Mouse (Mus musculus) hindbrain, postnatal 0 days (tissue): ENCODE data around the gene Actl6b. TPM values are rescaled to one million over a fixed set of nuclear protein-coding genes. Genes with fewer than 3 reads are reported as not detected.

ENCODE experiments used
- ATAC-seq: fragments of 200-750 bp; cut with Nextera tagmentation; 2 replicates; pipeline ENCODE4 v1.8.0; 2017; ENCODE audit warnings: mild to moderate bottlenecking, moderate TSS enrichment, moderate library complexity
- DNase-seq: peaks from one replicate; pipeline ENCODE4 v3.0.0-alpha.2; 2015; ENCODE audit warnings: low spot score
- H3K27ac ChIP-seq: fragments of 300-500 bp; sonication (generic); 2 replicates; pipeline ENCODE4 v1.5.1; 2014; ENCODE audit warnings: mild to moderate bottlenecking
- H3K27me3 ChIP-seq: fragments of 300-500 bp; sonication (generic); 2 replicates; pipeline ENCODE4 v1.6.1; 2014; ENCODE audit warnings: low read length, mixed read lengths; ENCODE audit not compliant: insufficient read depth
- H3K36me3 ChIP-seq: fragments of 300-500 bp; sonication (generic); 2 replicates; pipeline ENCODE4 v1.6.1; 2014; ENCODE audit warnings: low read length, mixed read lengths; ENCODE audit not compliant: insufficient read depth
- H3K4me1 ChIP-seq: fragments of 300-500 bp; sonication (generic); 2 replicates; pipeline ENCODE4 v1.6.1; 2014; ENCODE audit warnings: antibody characterized with exemption, low read length, mixed read lengths; ENCODE audit not compliant: insufficient read depth
- H3K4me2 ChIP-seq: fragments of 300-500 bp; sonication (generic); 2 replicates; pipeline ENCODE4 v1.6.1; 2014; ENCODE audit warnings: low read depth, mild to moderate bottlenecking, low read length, moderate library complexity, mixed read lengths
- H3K4me3 ChIP-seq: fragments of 300-500 bp; sonication (generic); 2 replicates; pipeline ENCODE4 v1.5.1; 2014; ENCODE audit warnings: low read length
- H3K9ac ChIP-seq: fragments of 300-500 bp; sonication (generic); replicated peaks from 2 replicates; pipeline ENCODE4 v1.6.1; 2014; ENCODE audit warnings: mild to moderate bottlenecking, low read length, moderate library complexity, mixed read lengths
- H3K9me3 ChIP-seq: fragments of 300-500 bp; sonication (generic); 2 replicates; pipeline ENCODE4 v1.6.1; 2016; ENCODE audit warnings: low read length, mixed read lengths
- CTCF ChIP-seq: IDR thresholded peaks from 2 replicates; pipeline ENCODE4 v1.5.1; 2016; ENCODE audit warnings: antibody characterized with exemption, control low read depth, low read depth
- WGBS: fragments of 180-500 bp; shearing (Covaris S2); extraction: QIAGEN DNeasy Blood & Tissue Kit; methylation state at CpG from one replicate; pipeline ENCODE4 v1.1.7; 2014; 5-methylcytosine and 5-hydroxymethylcytosine counted together
- polyA plus RNA-seq: library from polyadenylated mRNA; unstranded; fragments of >200 nt; fragmentation: Nextera tagmentation; extraction: Ambion mirVana; gene quantifications from 2 replicates; pipeline ENCODE4 v1.2.1, GENCODE M21; 2015
- total RNA-seq: library from RNA; depleted of rRNA; stranded (reverse); fragments of >200 nt; gene quantifications from 2 replicates; pipeline ENCODE4 v1.2.3, GENCODE M21; 2014

Actl6b gene
- total and polyA plus RNA-seq, 2 experiments from 2014 or later = 207 to 253 TPM

GRCm38 (mm10) chr5:137569031-137569430 lies 15.7 kb downstream of the Actl6b start:
- no peak overlapping the region for H3K27ac ChIP-seq
- no peak for ATAC-seq
- no peak overlapping the region for H3K4me2 ChIP-seq
- no peaks in the 10 kb centered on the region for H3K9me3 ChIP-seq
- no peaks in the 10 kb centered on the region for H3K27me3 ChIP-seq
- 78% methylated on average over 12 of the region's 12 CpGs for WGBS
- TF ChIP-seq CTCF = no peak
- no peaks in the 10 kb centered on the region for H3K4me1 ChIP-seq
- H3K9ac ChIP-seq = no peak overlapping the region
- H3K4me3 ChIP-seq = no peak overlapping the region
- H3K36me3 ChIP-seq = peaks cover 7% of the 10 kb centered on the region; the same call in 1 of the 2 replicates
- no peak for DNase-seq

GRCm38 (mm10) chr5:137569665-137570064 lies 16.3 kb downstream of the Actl6b start, which contains the start of gene Tfr2:
TSS of gene Tfr2 (plus strand) at chr5:137569840.
- Histone ChIP-seq H3K36me3 (peaks cover 2% of the 10 kb centered on the region; the same call in 1 of the 2 replicates), H3K27ac (no peak within 1 kb of the TSS), H3K9me3 (no peaks in the 10 kb centered on the region), H3K27me3 (no peaks in the 10 kb centered on the region), H3K9ac (no peak within 1 kb of the TSS), H3K4me2 (no peak within 1 kb of the TSS), H3K4me1 (no peaks in the 10 kb centered on the region), H3K4me3 (no peak within 1 kb of the TSS)
- DNase-seq = no peak
- ATAC-seq = no peak
- 32% methylated on average over 9 of the region's 9 CpGs for WGBS
- no peak for TF ChIP-seq CTCF

DNA sequence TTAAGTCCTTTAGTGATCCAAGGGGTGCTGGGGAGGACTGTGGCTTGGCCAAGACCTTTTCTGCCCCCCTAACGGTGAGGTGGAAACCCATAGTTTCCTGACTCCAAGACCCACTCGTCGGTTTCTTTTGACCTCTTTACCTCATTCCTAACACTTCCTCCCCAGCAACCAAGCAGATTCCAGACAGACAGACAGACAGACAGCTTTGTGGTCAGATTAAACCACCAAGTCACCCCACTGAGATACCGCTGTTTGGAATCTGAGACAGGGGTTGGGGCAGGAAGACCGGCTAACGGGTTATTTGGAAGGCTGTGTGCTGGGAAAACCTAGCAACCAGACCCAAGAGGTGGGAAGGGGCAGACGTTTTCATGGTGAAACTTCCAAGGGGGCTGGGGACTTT lies 16.9 kb downstream of the Actl6b start:
- Histone ChIP-seq H3K27me3 (no peaks in the 10 kb centered on the region), H3K4me3 (no peak overlapping the region), H3K4me1 (no peaks in the 10 kb centered on the region), H3K9ac (no peak overlapping the region), H3K36me3 (no peaks in the 10 kb centered on the region), H3K4me2 (no peak overlapping the region), H3K9me3 (no peaks in the 10 kb centered on the region), H3K27ac (no peak overlapping the region)
- ATAC-seq = no peak
- DNase-seq = no peak
- no peak for TF ChIP-seq CTCF
- 33% methylated on average over 7 of the region's 7 CpGs for WGBS

DNA sequence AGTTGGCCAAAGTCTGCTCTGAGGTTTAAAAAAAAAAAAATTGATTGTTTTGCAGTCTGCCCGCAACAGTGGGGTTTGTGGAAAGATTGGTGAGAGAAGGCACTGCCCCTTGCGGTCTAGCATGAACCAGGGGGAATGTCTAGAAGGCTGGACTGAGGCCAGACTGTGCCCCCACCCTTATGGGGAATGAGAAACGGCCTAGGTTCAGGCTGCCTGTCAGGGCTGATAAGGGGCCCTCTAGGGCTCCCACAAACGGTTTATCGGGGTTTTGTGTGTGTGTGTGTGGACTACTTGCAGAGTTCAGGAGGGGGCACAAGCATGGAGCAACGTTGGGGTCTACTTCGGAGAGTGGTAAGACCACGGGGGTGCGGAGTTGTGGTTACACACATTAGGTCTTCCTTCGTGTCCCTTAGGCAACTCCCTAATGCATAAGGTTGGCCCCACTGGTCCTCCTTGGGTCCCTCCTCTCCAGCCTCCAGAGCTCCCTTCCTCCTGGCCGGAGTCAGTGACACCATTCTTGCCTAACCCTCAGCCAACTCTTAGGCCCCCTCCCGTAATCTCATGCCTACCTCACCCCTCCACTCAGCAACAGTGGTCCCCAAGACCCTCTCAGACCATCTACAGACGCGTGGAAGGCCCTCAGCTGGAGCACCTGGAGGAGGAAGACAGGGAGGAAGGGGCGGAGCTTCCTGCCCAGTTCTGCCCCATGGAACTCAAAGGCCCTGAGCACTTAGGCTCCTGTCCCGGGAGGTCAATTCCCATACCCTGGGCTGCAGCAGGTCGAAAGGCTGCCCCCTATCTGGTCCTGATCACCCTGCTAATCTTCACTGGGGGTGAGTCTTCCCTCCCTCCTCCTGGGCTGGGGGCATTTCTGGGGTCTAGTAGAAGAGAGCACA lies 17.6 kb downstream of the Actl6b start:
- no peak overlapping the region for H3K9ac ChIP-seq
- no peak overlapping the region for H3K4me2 ChIP-seq
- H3K27me3 ChIP-seq = no peaks in the 10 kb centered on the region
- H3K4me1 ChIP-seq = no peaks in the 10 kb centered on the region
- TF ChIP-seq CTCF = no peak
- H3K4me3 ChIP-seq = no peak overlapping the region
- no peak for DNase-seq
- no peak overlapping the region for H3K27ac ChIP-seq
- 77% methylated on average over 17 of the region's 17 CpGs for WGBS
- H3K9me3 ChIP-seq = no peaks in the 10 kb centered on the region
- H3K36me3 ChIP-seq = no peaks in the 10 kb centered on the region
- ATAC-seq = no peak

DNA sequence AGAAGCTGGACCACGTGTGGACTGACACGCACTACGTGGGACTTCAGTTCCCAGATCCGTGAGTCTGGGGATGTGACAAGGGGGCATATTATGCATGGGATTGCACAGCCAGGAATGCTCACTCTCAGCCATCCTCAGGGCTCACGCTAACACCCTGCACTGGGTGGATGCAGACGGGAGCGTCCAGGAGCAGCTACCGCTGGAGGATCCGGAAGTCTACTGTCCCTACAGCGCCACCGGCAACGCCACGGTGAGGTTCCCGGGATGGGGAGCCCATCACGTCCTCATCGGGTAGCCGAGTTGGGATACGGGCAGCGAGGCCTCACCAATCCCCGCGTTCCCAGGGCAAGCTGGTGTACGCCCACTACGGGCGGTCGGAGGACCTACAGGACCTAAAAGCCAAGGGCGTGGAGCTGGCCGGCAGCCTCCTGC lies 21.2 kb downstream of the Actl6b start:
- H3K27ac ChIP-seq = peak overlapping the region; percentile 32; the same call in 1 of the 2 replicates
- peak; percentile 54 for TF ChIP-seq CTCF
- no peaks in the 10 kb centered on the region for H3K4me1 ChIP-seq
- peak; percentile 65 for ATAC-seq
- no peaks in the 10 kb centered on the region for H3K36me3 ChIP-seq
- peak overlapping the region; percentile 25 for H3K4me3 ChIP-seq
- 7% methylated on average over 27 of the region's 27 CpGs for WGBS
- no peaks in the 10 kb centered on the region for H3K27me3 ChIP-seq
- peak overlapping the region; percentile 54 for H3K4me2 ChIP-seq
- no peak overlapping the region for H3K9ac ChIP-seq
- no peaks in the 10 kb centered on the region for H3K9me3 ChIP-seq
- peak; percentile 61 for DNase-seq

- no peak overlapping the region for H3K4me3 ChIP-seq
- no peak for ATAC-seq
- TF ChIP-seq CTCF = no peak
- no peak overlapping the region for H3K4me2 ChIP-seq
- no peak overlapping the region for H3K9ac ChIP-seq
- H3K27me3 ChIP-seq = no peaks in the 10 kb centered on the region
- DNase-seq = no peak
- H3K36me3 ChIP-seq = no peaks in the 10 kb centered on the region
- H3K27ac ChIP-seq = no peak overlapping the region
- H3K9me3 ChIP-seq = no peaks in the 10 kb centered on the region
- H3K4me1 ChIP-seq = peaks cover 8% of the 10 kb centered on the region
- 83% methylated on average over 6 of the region's 6 CpGs for WGBS
Observed at GRCm38 (mm10) chr5:137580246-137580645, 26.9 kb downstream of the Actl6b start.

GRCm38 (mm10) chr5:137582702-137583101 lies 29.4 kb downstream of the Actl6b start:
- no peaks in the 10 kb centered on the region for H3K9me3 ChIP-seq
- DNase-seq (no peak), ATAC-seq (no peak)
- no peaks in the 10 kb centered on the region for H3K27me3 ChIP-seq
- no peaks in the 10 kb centered on the region for H3K36me3 ChIP-seq
- no peak for TF ChIP-seq CTCF
- peaks cover 8% of the 10 kb centered on the region for H3K4me1 ChIP-seq
- WGBS = 38% methylated on average over 8 of the region's 8 CpGs
- H3K9ac ChIP-seq = no peak overlapping the region; the same call in 1 of the 2 replicates
- peak overlapping the region; percentile 29; the same call in 1 of the 2 replicates for H3K4me3 ChIP-seq
- peak overlapping the region; percentile 88 for H3K27ac ChIP-seq
- peak overlapping the region; percentile 55 for H3K4me2 ChIP-seq
